Mouse (Mus musculus): ENCODE data around the gene Asb4. TPM values are rescaled to one million over a fixed set of nuclear protein-coding genes. Genes with fewer than 3 reads are reported as not detected.

The Asb4 gene
- polyA plus RNA-seq, 1 experiment = 1.1 TPM

GRCm38 (mm10) chr6:5470480-5471318, 87.5 kb downstream of the Asb4 start:
- H3K4me3 ChIP-seq (ENCODE audit: insufficient read depth, low read length) = no peak overlapping the region
- no peak overlapping the region for H3K27ac ChIP-seq (ENCODE audit: insufficient read depth, low read depth, low read length)
- no peak for TF ChIP-seq POLR2A (IDR thresholded peaks at IDR 0.05; ENCODE audit: borderline replicate concordance, low read depth, low read length)
- TF ChIP-seq CTCF (IDR thresholded peaks at IDR 0.05; ENCODE audit: low read depth, low read length) = no peak
- H3K4me1 ChIP-seq (ENCODE audit: control insufficient read depth, insufficient read depth, low read length) = no peaks in the 10 kb centered on the region

GRCm38 (mm10) chr6:5472692-5473091, 89.5 kb downstream of the Asb4 start:
- no peak overlapping the region for H3K4me3 ChIP-seq (ENCODE audit: insufficient read depth, low read length)
- TF ChIP-seq CTCF (IDR thresholded peaks at IDR 0.05; ENCODE audit: low read depth, low read length) = no peak
- no peak for TF ChIP-seq POLR2A (IDR thresholded peaks at IDR 0.05; ENCODE audit: borderline replicate concordance, low read depth, low read length)
- no peak overlapping the region for H3K27ac ChIP-seq (ENCODE audit: insufficient read depth, low read depth, low read length)
- H3K4me1 ChIP-seq (ENCODE audit: control insufficient read depth, insufficient read depth, low read length) = no peaks in the 10 kb centered on the region

- no peak overlapping the region for H3K27ac ChIP-seq (ENCODE audit: insufficient read depth, low read depth, low read length)
- no peaks in the 10 kb centered on the region for H3K4me1 ChIP-seq (ENCODE audit: control insufficient read depth, insufficient read depth, low read length)
- no peak overlapping the region for H3K4me3 ChIP-seq (ENCODE audit: insufficient read depth, low read length)
- TF ChIP-seq POLR2A (IDR thresholded peaks at IDR 0.05; ENCODE audit: borderline replicate concordance, low read depth, low read length) (no peak), CTCF (IDR thresholded peaks at IDR 0.05; ENCODE audit: low read depth, low read length) (no peak)
Observed at GRCm38 (mm10) chr6:5474021-5474420, 90.8 kb downstream of the Asb4 start.

GRCm38 (mm10) chr6:5481066-5481465, 97.9 kb downstream of the Asb4 start:
- Histone ChIP-seq H3K27ac (ENCODE audit: insufficient read depth, low read depth, low read length) (no peak overlapping the region), H3K4me1 (ENCODE audit: control insufficient read depth, insufficient read depth, low read length) (no peaks in the 10 kb centered on the region), H3K4me3 (ENCODE audit: insufficient read depth, low read length) (no peak overlapping the region)
- no peak for TF ChIP-seq CTCF (IDR thresholded peaks at IDR 0.05; ENCODE audit: low read depth, low read length)
- TF ChIP-seq POLR2A (IDR thresholded peaks at IDR 0.05; ENCODE audit: borderline replicate concordance, low read depth, low read length) = no peak

- TF ChIP-seq CTCF (IDR thresholded peaks at IDR 0.05; ENCODE audit: low read depth, low read length) (no peak), POLR2A (IDR thresholded peaks at IDR 0.05; ENCODE audit: borderline replicate concordance, low read depth, low read length) (no peak)
- no peak overlapping the region for H3K27ac ChIP-seq (ENCODE audit: insufficient read depth, low read depth, low read length)
Observed at GRCm38 (mm10) chr6:5482270-5482783, 99.1 kb downstream of the Asb4 start.

More at GRCm38 (mm10) chr6:5482270-5482783, 99.1 kb downstream of the Asb4 start:
- Histone ChIP-seq H3K4me3 (ENCODE audit: insufficient read depth, low read length) (no peak overlapping the region), H3K4me1 (ENCODE audit: control insufficient read depth, insufficient read depth, low read length) (no peaks in the 10 kb centered on the region)

Other genes starting within 250 kb of the Asb4 start
- not detected in 2 replicates for gene Pon1, start 189.4 kb upstream of the Asb4 start, polyA plus RNA-seq (2012; ENCODE audit: insufficient read depth, insufficient read length, missing spikeins)
- 40.1 and 41.0 TPM in 2 replicates for gene Pon3, start 127.1 kb upstream of the Asb4 start, polyA plus RNA-seq (2012; ENCODE audit: insufficient read depth, insufficient read length, missing spikeins)
- 101 and 107 TPM in 2 replicates for gene Pon2, start 84.9 kb upstream of the Asb4 start, polyA plus RNA-seq (2012; ENCODE audit: insufficient read depth, insufficient read length, missing spikeins)
- gene Pdk4, start 112.9 kb downstream of the Asb4 start, polyA plus RNA-seq (2012; ENCODE audit: insufficient read depth, insufficient read length, missing spikeins) = 0.23 and 0.42 TPM in 2 replicates